Mouse (Mus musculus) midbrain, embryonic 15.5 days (tissue): ENCODE data around the gene Slit3. TPM values are rescaled to one million over a fixed set of nuclear protein-coding genes. Genes with fewer than 3 reads are reported as not detected.
A peak's percentile ranks its signal among the peaks of the same experiment; 100 is the strongest.

Source experiments
- ATAC-seq: fragments of 200-750 bp; cut with Nextera tagmentation; replicated peaks from 2 replicates; pipeline ENCODE4 v1.8.0; 2017; ENCODE audit warnings: moderate TSS enrichment
- H3K27ac ChIP-seq: fragments of 300-500 bp; sonication (generic); 2 replicates; pipeline ENCODE4 v1.5.1; 2015; ENCODE audit warnings: mild to moderate bottlenecking, inconsistent platforms
- H3K27me3 ChIP-seq: fragments of 300-500 bp; sonication (generic); replicated peaks from 2 replicates; pipeline ENCODE4 v1.6.1; 2015; ENCODE audit warnings: inconsistent platforms
- H3K36me3 ChIP-seq: fragments of 300-500 bp; sonication (generic); replicated peaks from 2 replicates; pipeline ENCODE4 v1.6.1; 2015; ENCODE audit warnings: inconsistent platforms
- H3K4me1 ChIP-seq: fragments of 300-500 bp; sonication (generic); 2 replicates; pipeline ENCODE4 v1.6.1; 2015; ENCODE audit warnings: inconsistent platforms
- H3K4me2 ChIP-seq: fragments of 300-500 bp; sonication (generic); 2 replicates; pipeline ENCODE4 v1.6.1; 2015; ENCODE audit warnings: inconsistent platforms, mild to moderate bottlenecking, moderate library complexity
- H3K4me3 ChIP-seq: fragments of 300-500 bp; sonication (generic); 2 replicates; pipeline ENCODE4 v1.5.1; 2015; ENCODE audit warnings: mild to moderate bottlenecking, inconsistent platforms
- H3K9ac ChIP-seq: fragments of 300-500 bp; sonication (generic); 2 replicates; pipeline ENCODE4 v1.6.1; 2015; ENCODE audit warnings: mild to moderate bottlenecking, inconsistent platforms
- H3K9me3 ChIP-seq: fragments of 300-500 bp; sonication (generic); 2 replicates; pipeline ENCODE4 v1.6.1; 2016; ENCODE audit warnings: inconsistent platforms
- WGBS: fragments of 180-500 bp; shearing (Covaris S2); methylation state at CpG from one replicate; pipeline ENCODE4 v1.1.7; 2015; ENCODE audit warnings: mixed read lengths; 5-methylcytosine and 5-hydroxymethylcytosine counted together
- polyA plus RNA-seq: library from polyadenylated mRNA; unstranded; fragments of >200 nt; fragmentation: Nextera tagmentation; extraction: Ambion mirVana; gene quantifications from 2 replicates; pipeline ENCODE4 v1.2.1, GENCODE M21; 2015

Slit3 gene
- polyA plus RNA-seq, 1 experiment from 2014 or later: 5.9 TPM

GRCm38 (mm10) chr11:35444489-35445100, 323.6 kb downstream of the Slit3 start:
- no peak overlapping the region for H3K27ac ChIP-seq
- no peaks in the 10 kb centered on the region for H3K9me3 ChIP-seq
- no peaks in the 10 kb centered on the region for H3K36me3 ChIP-seq
- H3K4me1 ChIP-seq: peaks cover 4% of the 10 kb centered on the region; the same call in 1 of the 2 replicates
- no peak overlapping the region for H3K4me3 ChIP-seq
- 54% methylated on average over 6 of the region's 6 CpGs for WGBS
- peaks cover 36% of the 10 kb centered on the region for H3K27me3 ChIP-seq
- ATAC-seq: no peak
- no peak overlapping the region for H3K4me2 ChIP-seq
- no peak overlapping the region for H3K9ac ChIP-seq

GRCm38 (mm10) chr11:35447951-35448350, 326.9 kb downstream of the Slit3 start:
- ATAC-seq: no peak
- Histone ChIP-seq H3K4me1 (peaks cover 8% of the 10 kb centered on the region), H3K4me2 (no peak overlapping the region), H3K4me3 (no peak overlapping the region), H3K36me3 (no peaks in the 10 kb centered on the region), H3K9me3 (no peaks in the 10 kb centered on the region), H3K27ac (no peak overlapping the region), H3K9ac (no peak overlapping the region), H3K27me3 (peaks cover 62% of the 10 kb centered on the region)
- 80% methylated on average over 9 of the region's 9 CpGs for WGBS

GRCm38 (mm10) chr11:35449199-35449598, 328.2 kb downstream of the Slit3 start:
- peaks cover 13% of the 10 kb centered on the region for H3K4me1 ChIP-seq
- H3K36me3 ChIP-seq: no peaks in the 10 kb centered on the region
- H3K9me3 ChIP-seq: no peaks in the 10 kb centered on the region
- H3K9ac ChIP-seq: no peak overlapping the region
- no peak for ATAC-seq
- H3K4me2 ChIP-seq: no peak overlapping the region
- H3K27me3 ChIP-seq: peaks cover 64% of the 10 kb centered on the region
- no peak overlapping the region for H3K27ac ChIP-seq
- WGBS: 83% methylated on average over 6 of the region's 6 CpGs
- no peak overlapping the region for H3K4me3 ChIP-seq

GRCm38 (mm10) chr11:35451636-35452035, 330.6 kb downstream of the Slit3 start:
- Histone ChIP-seq H3K27me3 (peaks cover 67% of the 10 kb centered on the region), H3K27ac (no peak overlapping the region), H3K36me3 (no peaks in the 10 kb centered on the region), H3K4me3 (no peak overlapping the region), H3K9ac (no peak overlapping the region), H3K9me3 (no peaks in the 10 kb centered on the region), H3K4me2 (no peak overlapping the region), H3K4me1 (peaks cover 24% of the 10 kb centered on the region)
- WGBS: 37% methylated on average over 4 of the region's 4 CpGs
- ATAC-seq: 0 out of 2 replicates have a peak, but pooled peaks have one; percentile 8

- no peak overlapping the region for H3K27ac ChIP-seq
- H3K36me3 ChIP-seq: no peaks in the 10 kb centered on the region
- no peaks in the 10 kb centered on the region for H3K9me3 ChIP-seq
- WGBS: 15% methylated on average over 5 of the region's 5 CpGs
- H3K9ac ChIP-seq: no peak overlapping the region
- no peak overlapping the region for H3K4me3 ChIP-seq
- no peak overlapping the region for H3K4me2 ChIP-seq
- peaks cover 67% of the 10 kb centered on the region for H3K27me3 ChIP-seq
- H3K4me1 ChIP-seq: peaks cover 24% of the 10 kb centered on the region
- ATAC-seq: peak; percentile 81
These were observed 331.4 kb downstream of the Slit3 start for GRCm38 (mm10) chr11:35452413-35452812.

- H3K27ac ChIP-seq: no peak overlapping the region
- no peak overlapping the region for H3K4me3 ChIP-seq
- peaks cover 64% of the 10 kb centered on the region for H3K27me3 ChIP-seq
- peaks cover 24% of the 10 kb centered on the region for H3K4me1 ChIP-seq
- no peaks in the 10 kb centered on the region for H3K9me3 ChIP-seq
- H3K4me2 ChIP-seq: peak overlapping the region; percentile 12; the same call in 1 of the 2 replicates
- WGBS: 8% methylated on average over 10 of the region's 10 CpGs
- H3K36me3 ChIP-seq: no peaks in the 10 kb centered on the region
- H3K9ac ChIP-seq: no peak overlapping the region
- ATAC-seq: peak; percentile 66
These were observed 333.2 kb downstream of the Slit3 start for GRCm38 (mm10) chr11:35454191-35454725.

GRCm38 (mm10) chr11:35454781-35455180, 333.8 kb downstream of the Slit3 start:
- H3K4me2 ChIP-seq: no peak overlapping the region
- H3K4me1 ChIP-seq: peaks cover 24% of the 10 kb centered on the region
- no peak overlapping the region for H3K9ac ChIP-seq
- no peak overlapping the region for H3K27ac ChIP-seq
- no peak overlapping the region for H3K4me3 ChIP-seq
- 14% methylated on average over 4 of the region's 4 CpGs for WGBS
- ATAC-seq: no peak
- peaks cover 62% of the 10 kb centered on the region for H3K27me3 ChIP-seq
- no peaks in the 10 kb centered on the region for H3K9me3 ChIP-seq
- H3K36me3 ChIP-seq: no peaks in the 10 kb centered on the region

GRCm38 (mm10) chr11:35458068-35458467, 337.0 kb downstream of the Slit3 start:
- peaks cover 44% of the 10 kb centered on the region for H3K27me3 ChIP-seq
- H3K27ac ChIP-seq: no peak overlapping the region
- 57% methylated on average over 2 of the region's 2 CpGs for WGBS
- no peaks in the 10 kb centered on the region for H3K36me3 ChIP-seq
- no peak overlapping the region for H3K4me2 ChIP-seq
- H3K4me3 ChIP-seq: no peak overlapping the region
- peaks cover 16% of the 10 kb centered on the region for H3K4me1 ChIP-seq
- no peaks in the 10 kb centered on the region for H3K9me3 ChIP-seq
- no peak overlapping the region for H3K9ac ChIP-seq
- ATAC-seq: no peak

- Histone ChIP-seq H3K4me1 (no peaks in the 10 kb centered on the region), H3K9ac (no peak overlapping the region), H3K4me3 (no peak overlapping the region), H3K27me3 (peaks cover 14% of the 10 kb centered on the region; the same call in 1 of the 2 replicates), H3K27ac (no peak overlapping the region), H3K4me2 (no peak overlapping the region), H3K36me3 (no peaks in the 10 kb centered on the region), H3K9me3 (no peaks in the 10 kb centered on the region)
- WGBS: 86% methylated on average over 6 of the region's 6 CpGs
- ATAC-seq: no peak
These were observed 345.7 kb downstream of the Slit3 start for GRCm38 (mm10) chr11:35466701-35467100.

GRCm38 (mm10) chr11:35468847-35469246, 347.8 kb downstream of the Slit3 start:
- Histone ChIP-seq H3K4me2 (no peak overlapping the region), H3K27me3 (peaks cover 9% of the 10 kb centered on the region; the same call in 1 of the 2 replicates), H3K27ac (no peak overlapping the region), H3K4me1 (no peaks in the 10 kb centered on the region), H3K9me3 (no peaks in the 10 kb centered on the region), H3K36me3 (no peaks in the 10 kb centered on the region), H3K9ac (no peak overlapping the region), H3K4me3 (no peak overlapping the region)
- no peak for ATAC-seq
- 72% methylated on average over 7 of the region's 7 CpGs for WGBS

GRCm38 (mm10) chr11:35469940-35470339, 348.9 kb downstream of the Slit3 start:
- Histone ChIP-seq H3K9me3 (no peaks in the 10 kb centered on the region), H3K4me1 (no peaks in the 10 kb centered on the region), H3K27ac (no peak overlapping the region), H3K4me3 (no peak overlapping the region), H3K4me2 (no peak overlapping the region), H3K27me3 (peaks cover 9% of the 10 kb centered on the region; the same call in 1 of the 2 replicates), H3K9ac (no peak overlapping the region), H3K36me3 (no peaks in the 10 kb centered on the region)
- WGBS: 82% methylated on average over 4 of the region's 4 CpGs
- ATAC-seq: no peak

- H3K4me1 ChIP-seq: no peaks in the 10 kb centered on the region
- H3K9ac ChIP-seq: no peak overlapping the region
- peaks cover 9% of the 10 kb centered on the region; the same call in 1 of the 2 replicates for H3K27me3 ChIP-seq
- no peak overlapping the region for H3K4me2 ChIP-seq
- H3K9me3 ChIP-seq: no peaks in the 10 kb centered on the region
- ATAC-seq: no peak
- H3K4me3 ChIP-seq: no peak overlapping the region
- H3K27ac ChIP-seq: no peak overlapping the region
- H3K36me3 ChIP-seq: no peaks in the 10 kb centered on the region
- 57% methylated on average over 5 of the region's 5 CpGs for WGBS
These were observed 349.8 kb downstream of the Slit3 start for GRCm38 (mm10) chr11:35470853-35471252.
